In the genomic region with DNA sequence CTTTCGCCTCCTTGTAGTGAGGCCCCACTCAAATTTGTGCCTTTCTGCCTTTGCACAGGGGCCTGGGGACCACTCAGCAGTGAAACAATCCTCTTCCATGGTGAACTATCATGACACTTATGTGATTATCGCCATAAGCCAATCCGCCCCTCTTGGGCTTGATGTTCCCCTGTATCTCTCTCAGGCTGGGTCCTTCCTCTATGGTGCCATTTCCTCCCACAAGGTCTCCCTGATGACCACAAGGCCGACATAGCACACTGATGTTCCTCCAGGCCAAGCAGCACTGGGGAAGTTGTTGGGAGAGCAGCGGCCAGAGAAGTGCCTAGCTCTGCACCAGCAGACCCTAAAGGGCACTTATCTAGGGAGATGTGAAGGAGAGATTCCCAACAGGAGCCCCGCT, we compare ENCODE assay signal across 21 mouse cellular contexts. TPM values are rescaled to one million over a fixed set of nuclear protein-coding genes. Genes with fewer than 3 reads are reported as not detected.
DNase-seq lines count a peak whose midpoint lies in the region; ATAC-seq and TF ChIP-seq lines count a peak whose summit lies in the region.
"Had no signal": no experiment of that assay in that cellular context is flagged by ENCODE, and none has a peak within 500 bp of the region (broad histone marks: within the 10 kb centered on the region; RNA-seq: fewer than 3 reads in every experiment).

No protein-coding gene starts in this region.

- peak; percentile 25 for DNase-seq in adrenal gland, adult 2 months
- no peak for DNase-seq in adrenal gland, postnatal 14 days
- no peak for DNase-seq in heart, postnatal 0 days (ENCODE audit: low spot score)
- DNase-seq in heart, postnatal 4 days, result no peak
- DNase-seq in liver, postnatal 0 days, result peak; percentile 34
- DNase-seq in left cerebral cortex, adult 8-10 months (ENCODE audit: low spot score in 2 of 2), result no peak
- DNase-seq: cerebellum, adult 9-10 months; kidney, adult 11 months; kidney, postnatal 14 days; left cerebral cortex, postnatal 4 days; lung, adult 2 months; retina, postnatal 1 day; thymus, postnatal 36 days had no signal

- no peak for TF ChIP-seq CTCF in heart, postnatal 0 days (IDR thresholded peaks at IDR 0.05; ENCODE audit: low read depth)
- TF ChIP-seq CTCF in liver, postnatal 0 days (IDR thresholded peaks at IDR 0.05; ENCODE audit: low read depth), result no peak

- no peak overlapping the region for H3K9ac ChIP-seq in heart, postnatal 0 days (replicated peaks; ENCODE audit: low read depth, low read length)
- H3K9ac ChIP-seq in liver, postnatal 0 days (replicated peaks), result peak overlapping the region; percentile 50
- H3K9ac ChIP-seq: embryonic facial prominence, embryonic 15.5 days; hindbrain, embryonic 15.5 days had no signal

- no peaks in the 10 kb centered on the region for H3K9me3 ChIP-seq in heart, postnatal 0 days (replicated peaks; ENCODE audit: control insufficient read depth, low read length)
- H3K9me3 ChIP-seq in liver, postnatal 0 days (ENCODE audit: low read length), result no peaks in the 10 kb centered on the region
- H3K9me3 ChIP-seq: embryonic facial prominence, embryonic 15.5 days; heart, embryonic 10.5 days; hindbrain, embryonic 15.5 days had no signal

- H3K4me2 ChIP-seq in heart, postnatal 0 days (ENCODE audit: low read depth, low read length), result no peak overlapping the region
- peak overlapping the region; percentile 99 for H3K4me2 ChIP-seq in liver, postnatal 0 days (ENCODE audit: low read depth, low read length)
- H3K4me2 ChIP-seq: embryonic facial prominence, embryonic 15.5 days; hindbrain, embryonic 15.5 days had no signal

- peaks cover 16% of the 10 kb centered on the region; the same call in 1 of the 2 replicates for H3K4me1 ChIP-seq in heart, postnatal 0 days (ENCODE audit: control insufficient read depth, insufficient read depth)
- H3K4me1 ChIP-seq in liver, postnatal 0 days (ENCODE audit: insufficient read depth), result peaks cover 58% of the 10 kb centered on the region

- 83% methylated on average over 6 of the region's 6 CpGs for WGBS in heart, postnatal 0 days
- 48% methylated on average over 6 of the region's 6 CpGs for WGBS in liver, postnatal 0 days (ENCODE audit: insufficient replicate concordance)

- H3K36me3 ChIP-seq in heart, postnatal 0 days (replicated peaks; ENCODE audit: control insufficient read depth, insufficient read depth, low read length), result peaks cover 38% of the 10 kb centered on the region
- peaks cover 50% of the 10 kb centered on the region for H3K36me3 ChIP-seq in liver, postnatal 0 days (replicated peaks; ENCODE audit: insufficient read depth, low read length)

- TF ChIP-seq EP300 in heart, postnatal 0 days (IDR thresholded peaks at IDR 0.05; ENCODE audit: low read depth), result no peak
- TF ChIP-seq EP300 in liver, postnatal 0 days (IDR thresholded peaks at IDR 0.05; ENCODE audit: low read depth), result no peak

- no peak for ATAC-seq in heart, postnatal 0 days (ENCODE audit: insufficient read depth, low read depth)
- ATAC-seq in granulocyte monocyte progenitor cell, adult 5-6 weeks (replicated peaks; ENCODE audit: poor library complexity, severe bottlenecking), result peak; percentile 52
- ATAC-seq in liver, postnatal 0 days, result no peak
- ATAC-seq in cerebellum, adult (ENCODE audit: insufficient number of reproducible peaks, low FRiP score, low TSS enrichment), result no peak
- ATAC-seq: forebrain, embryonic 14.5 days; Patski had no signal

- H3K27ac ChIP-seq in heart, postnatal 0 days (ENCODE audit: low read depth), result peak overlapping the region; percentile 71; the same call in 1 of the 2 replicates
- H3K27ac ChIP-seq in liver, postnatal 0 days (ENCODE audit: low read depth), result peak overlapping the region; percentile 84
- H3K27ac ChIP-seq: embryonic facial prominence, embryonic 15.5 days; hindbrain, embryonic 15.5 days; stomach, postnatal 0 days had no signal

- H3K4me3 ChIP-seq in heart, postnatal 0 days (ENCODE audit: low read depth, low read length), result no peak overlapping the region
- peak overlapping the region; percentile 21; the same call in 1 of the 2 replicates for H3K4me3 ChIP-seq in liver, postnatal 0 days (ENCODE audit: low read depth, low read length)
- H3K4me3 ChIP-seq: embryonic facial prominence, embryonic 15.5 days; heart, embryonic 10.5 days; hindbrain, embryonic 15.5 days had no signal

- H3K27me3 ChIP-seq in heart, postnatal 0 days (ENCODE audit: control insufficient read depth, insufficient read depth, low read length), result no peaks in the 10 kb centered on the region
- no peaks in the 10 kb centered on the region for H3K27me3 ChIP-seq in liver, postnatal 0 days (ENCODE audit: insufficient read depth, low read length)
- H3K27me3 ChIP-seq: embryonic facial prominence, embryonic 15.5 days; hindbrain, embryonic 15.5 days; Patski had no signal

RNA-seq across cellular contexts. Expression of gene Ankrd9, which starts 4.1 kb away (rescaled TPM):
- total RNA-seq in adrenal gland, adult 2 months (2021), result 10 to 100 TPM; 30.4 to 42.7 TPM
- polyA plus RNA-seq in adrenal gland, adult 2 months (2012; rRNA removed), result 90.6 and 110 TPM in 2 replicates
- total RNA-seq in adrenal gland, postnatal 14 days (2021), result 52.5 and 55.7 TPM in 2 replicates
- total RNA-seq in heart, postnatal 0 days (2014; rRNA removed; ENCODE audit: low replicate concordance), result 26.3 and 34.6 TPM in 2 replicates
- polyA plus RNA-seq in heart, postnatal 0 days (2015; fragmentation: Nextera tagmentation; extraction: Ambion mirVana), result 31.9 and 39.1 TPM in 2 replicates
- 10 to 100 TPM; 22.4 to 28.0 TPM for total RNA-seq in heart, postnatal 4 days (2021)
- total RNA-seq in granulocyte monocyte progenitor cell, adult 5-6 weeks (2014; fragmentation: Nextera tagmentation), result 0.17 and 2.4 TPM in 2 replicates
- total RNA-seq in granulocyte monocyte progenitor cell, adult 5-6 weeks (2017), result 1.7 and 7.3 TPM in 2 replicates
- polyA plus RNA-seq in liver, postnatal 0 days (2015; fragmentation: Nextera tagmentation; extraction: Ambion mirVana), result 15.9 and 16.5 TPM in 2 replicates
- 10 to 100 TPM; 13.6 to 18.7 (median 16.5) TPM for total RNA-seq in left cerebral cortex, adult 8-10 months (2022)

Comparison
In these comparisons a context has a peak if more than half of its experiments do, and no peak if none do; other contexts are left out.
1. DNase-seq: peak in adrenal gland, adult 2 months (single experiment) and liver, postnatal 0 days (single experiment); none in adrenal gland, postnatal 14 days (single experiment), heart, postnatal 0 days (single experiment), heart, postnatal 4 days (single experiment) and left cerebral cortex, adult 8-10 months (0 of 2).